Mouse (Mus musculus): Measurements from ENCODE around the gene Mdc1. TPM values are rescaled to one million over a fixed set of nuclear protein-coding genes. Genes with fewer than 3 reads are reported as not detected.

The Mdc1 gene
- polyA plus RNA-seq, 1 experiment from 2014 or later = 20.6 TPM

- 85% methylated on average over 11 of the region's 11 CpGs for WGBS
- ATAC-seq (ENCODE audit: low read depth) = no peak
- no peak overlapping the region for H3K27ac ChIP-seq (ENCODE audit: low read length)
- H3K27me3 ChIP-seq (ENCODE audit: control insufficient read depth, insufficient read depth, low read depth, low read length) = no peaks in the 10 kb centered on the region
- no peak overlapping the region for H3K9ac ChIP-seq (ENCODE audit: low read length)
- no peaks in the 10 kb centered on the region for H3K9me3 ChIP-seq (ENCODE audit: control insufficient read depth, low read length)
- peaks cover 27% of the 10 kb centered on the region for H3K4me1 ChIP-seq (replicated peaks; ENCODE audit: control insufficient read depth, insufficient read depth, low read length)
- no peak overlapping the region for H3K4me3 ChIP-seq (ENCODE audit: low read length)
- no peak overlapping the region for H3K4me2 ChIP-seq (ENCODE audit: low read depth, low read length)
- no peaks in the 10 kb centered on the region for H3K36me3 ChIP-seq (ENCODE audit: control insufficient read depth, insufficient read depth, low read length)
Measured at GRCm38 (mm10) chr17:35809395-35809794, 31.9 kb upstream of the Mdc1 start.

- Histone ChIP-seq H3K9ac (ENCODE audit: low read length) (0 out of 2 replicates have a peak overlapping the region, but pooled peaks have one; percentile 21), H3K4me3 (ENCODE audit: low read length) (no peak overlapping the region), H3K4me2 (ENCODE audit: low read depth, low read length) (no peak overlapping the region), H3K9me3 (ENCODE audit: control insufficient read depth, low read length) (no peaks in the 10 kb centered on the region), H3K27me3 (ENCODE audit: control insufficient read depth, insufficient read depth, low read depth, low read length) (no peaks in the 10 kb centered on the region), H3K36me3 (ENCODE audit: control insufficient read depth, insufficient read depth, low read length) (no peaks in the 10 kb centered on the region), H3K4me1 (replicated peaks; ENCODE audit: control insufficient read depth, insufficient read depth, low read length) (peaks cover 39% of the 10 kb centered on the region), H3K27ac (ENCODE audit: low read length) (peak overlapping the region; percentile 33; the same call in 1 of the 2 replicates)
- WGBS = 50% methylated on average over 5 of the region's 5 CpGs
- ATAC-seq (ENCODE audit: low read depth) = no peak
Measured at GRCm38 (mm10) chr17:35810900-35811648, 30.2 kb upstream of the Mdc1 start.

GRCm38 (mm10) chr17:35812307-35812706 is 29.0 kb upstream of the Mdc1 start:
- no peak overlapping the region for H3K4me3 ChIP-seq (ENCODE audit: low read length)
- no peak for ATAC-seq (ENCODE audit: low read depth)
- peaks cover 47% of the 10 kb centered on the region for H3K4me1 ChIP-seq (replicated peaks; ENCODE audit: control insufficient read depth, insufficient read depth, low read length)
- H3K9me3 ChIP-seq (ENCODE audit: control insufficient read depth, low read length) = no peaks in the 10 kb centered on the region
- H3K27ac ChIP-seq (ENCODE audit: low read length) = peak overlapping the region; percentile 94
- H3K9ac ChIP-seq (ENCODE audit: low read length) = no peak overlapping the region
- H3K27me3 ChIP-seq (ENCODE audit: control insufficient read depth, insufficient read depth, low read depth, low read length) = no peaks in the 10 kb centered on the region
- H3K36me3 ChIP-seq (ENCODE audit: control insufficient read depth, insufficient read depth, low read length) = no peaks in the 10 kb centered on the region
- H3K4me2 ChIP-seq (ENCODE audit: low read depth, low read length) = no peak overlapping the region
- WGBS = 69% methylated on average over 5 of the region's 5 CpGs

- Histone ChIP-seq H3K27me3 (ENCODE audit: control insufficient read depth, insufficient read depth, low read depth, low read length) (no peaks in the 10 kb centered on the region), H3K4me2 (ENCODE audit: low read depth, low read length) (no peak overlapping the region), H3K4me1 (replicated peaks; ENCODE audit: control insufficient read depth, insufficient read depth, low read length) (peaks cover 51% of the 10 kb centered on the region), H3K4me3 (ENCODE audit: low read length) (no peak overlapping the region), H3K27ac (ENCODE audit: low read length) (peak overlapping the region; percentile 94), H3K9ac (ENCODE audit: low read length) (peak overlapping the region; percentile 29; the same call in 1 of the 2 replicates), H3K36me3 (ENCODE audit: control insufficient read depth, insufficient read depth, low read length) (no peaks in the 10 kb centered on the region), H3K9me3 (ENCODE audit: control insufficient read depth, low read length) (no peaks in the 10 kb centered on the region)
- peak; percentile 19 for ATAC-seq (ENCODE audit: low read depth)
- 42% methylated on average over 6 of the region's 6 CpGs for WGBS
Measured at GRCm38 (mm10) chr17:35812736-35813135, 28.6 kb upstream of the Mdc1 start.

- Histone ChIP-seq H3K4me3 (ENCODE audit: low read length) (no peak overlapping the region), H3K9ac (ENCODE audit: low read length) (peak overlapping the region; percentile 29; the same call in 1 of the 2 replicates), H3K27ac (ENCODE audit: low read length) (peak overlapping the region; percentile 94), H3K27me3 (ENCODE audit: control insufficient read depth, insufficient read depth, low read depth, low read length) (no peaks in the 10 kb centered on the region), H3K4me1 (replicated peaks; ENCODE audit: control insufficient read depth, insufficient read depth, low read length) (peaks cover 50% of the 10 kb centered on the region), H3K9me3 (ENCODE audit: control insufficient read depth, low read length) (no peaks in the 10 kb centered on the region), H3K4me2 (ENCODE audit: low read depth, low read length) (no peak overlapping the region), H3K36me3 (ENCODE audit: control insufficient read depth, insufficient read depth, low read length) (no peaks in the 10 kb centered on the region)
- 9% methylated on average over 7 of the region's 7 CpGs for WGBS
- ATAC-seq (ENCODE audit: low read depth) = peak; percentile 91
Measured at GRCm38 (mm10) chr17:35813245-35813647, 28.1 kb upstream of the Mdc1 start.

GRCm38 (mm10) chr17:35813653-35814052 is 27.7 kb upstream of the Mdc1 start:
- H3K36me3 ChIP-seq (ENCODE audit: control insufficient read depth, insufficient read depth, low read length) = no peaks in the 10 kb centered on the region
- H3K9ac ChIP-seq (ENCODE audit: low read length) = no peak overlapping the region
- no peak overlapping the region for H3K4me3 ChIP-seq (ENCODE audit: low read length)
- no peaks in the 10 kb centered on the region for H3K27me3 ChIP-seq (ENCODE audit: control insufficient read depth, insufficient read depth, low read depth, low read length)
- ATAC-seq (ENCODE audit: low read depth) = peak; percentile 50
- 0 out of 2 replicates have a peak overlapping the region, but pooled peaks have one; percentile 3 for H3K4me2 ChIP-seq (ENCODE audit: low read depth, low read length)
- H3K9me3 ChIP-seq (ENCODE audit: control insufficient read depth, low read length) = no peaks in the 10 kb centered on the region
- H3K4me1 ChIP-seq (replicated peaks; ENCODE audit: control insufficient read depth, insufficient read depth, low read length) = peaks cover 50% of the 10 kb centered on the region
- 47% methylated on average over 7 of the region's 7 CpGs for WGBS
- H3K27ac ChIP-seq (ENCODE audit: low read length) = peak overlapping the region; percentile 94

GRCm38 (mm10) chr17:35814678-35815077 is 26.6 kb upstream of the Mdc1 start:
- no peak overlapping the region for H3K9ac ChIP-seq (ENCODE audit: low read length)
- 38% methylated on average over 6 of the region's 6 CpGs for WGBS

GRCm38 (mm10) chr17:35815836-35816235 is 25.5 kb upstream of the Mdc1 start:
- no peaks in the 10 kb centered on the region for H3K36me3 ChIP-seq (ENCODE audit: control insufficient read depth, insufficient read depth, low read length)
- H3K9me3 ChIP-seq (ENCODE audit: control insufficient read depth, low read length) = no peaks in the 10 kb centered on the region
- peaks cover 53% of the 10 kb centered on the region for H3K4me1 ChIP-seq (replicated peaks; ENCODE audit: control insufficient read depth, insufficient read depth, low read length)
- H3K27ac ChIP-seq (ENCODE audit: low read length) = 0 out of 2 replicates have a peak overlapping the region, but pooled peaks have one; percentile 4
- no peak overlapping the region for H3K4me2 ChIP-seq (ENCODE audit: low read depth, low read length)
- 52% methylated on average over 7 of the region's 7 CpGs for WGBS
- no peak overlapping the region for H3K9ac ChIP-seq (ENCODE audit: low read length)
- ATAC-seq (ENCODE audit: low read depth) = no peak
- H3K4me3 ChIP-seq (ENCODE audit: low read length) = no peak overlapping the region
- no peaks in the 10 kb centered on the region for H3K27me3 ChIP-seq (ENCODE audit: control insufficient read depth, insufficient read depth, low read depth, low read length)

More at GRCm38 (mm10) chr17:35814678-35815077, 26.6 kb upstream of the Mdc1 start:
- Histone ChIP-seq H3K27me3 (ENCODE audit: control insufficient read depth, insufficient read depth, low read depth, low read length) (no peaks in the 10 kb centered on the region), H3K4me2 (ENCODE audit: low read depth, low read length) (no peak overlapping the region), H3K4me1 (replicated peaks; ENCODE audit: control insufficient read depth, insufficient read depth, low read length) (peaks cover 50% of the 10 kb centered on the region), H3K36me3 (ENCODE audit: control insufficient read depth, insufficient read depth, low read length) (no peaks in the 10 kb centered on the region), H3K27ac (ENCODE audit: low read length) (peak overlapping the region; percentile 51), H3K9me3 (ENCODE audit: control insufficient read depth, low read length) (no peaks in the 10 kb centered on the region), H3K4me3 (ENCODE audit: low read length) (no peak overlapping the region)
- no peak for ATAC-seq (ENCODE audit: low read depth)

- no peak overlapping the region for H3K4me2 ChIP-seq (ENCODE audit: low read depth, low read length)
- H3K4me1 ChIP-seq (replicated peaks; ENCODE audit: control insufficient read depth, insufficient read depth, low read length) = peaks cover 54% of the 10 kb centered on the region
- H3K27ac ChIP-seq (ENCODE audit: low read length) = 0 out of 2 replicates have a peak overlapping the region, but pooled peaks have one; percentile 45
- no peaks in the 10 kb centered on the region for H3K27me3 ChIP-seq (ENCODE audit: control insufficient read depth, insufficient read depth, low read depth, low read length)
- 32% methylated on average over 8 of the region's 14 CpGs for WGBS
- H3K9me3 ChIP-seq (ENCODE audit: control insufficient read depth, low read length) = no peaks in the 10 kb centered on the region
- H3K4me3 ChIP-seq (ENCODE audit: low read length) = no peak overlapping the region
- ATAC-seq (ENCODE audit: low read depth) = no peak
- no peaks in the 10 kb centered on the region for H3K36me3 ChIP-seq (ENCODE audit: control insufficient read depth, insufficient read depth, low read length)
- H3K9ac ChIP-seq (ENCODE audit: low read length) = no peak overlapping the region; the same call in 1 of the 2 replicates
Measured at GRCm38 (mm10) chr17:35816686-35817085, 24.6 kb upstream of the Mdc1 start.
